Mouse (Mus musculus) neural tube, embryonic 14.5 days (tissue): Measurements from ENCODE around the gene Ntrk3. TPM values are rescaled to one million over a fixed set of nuclear protein-coding genes. Genes with fewer than 3 reads are reported as not detected.

Experiments used
- ATAC-seq: fragments of 200-750 bp; cut with Nextera tagmentation; 2 replicates; pipeline ENCODE4 v1.8.0; 2017; ENCODE audit warnings: low read depth, mild to moderate bottlenecking, moderate TSS enrichment, moderate library complexity
- H3K27ac ChIP-seq: fragments of 300-500 bp; sonication (generic); 2 replicates; pipeline ENCODE4 v1.5.1; 2014; ENCODE audit warnings: low read depth, mild to moderate bottlenecking, control low read depth, low read length, moderate library complexity, mixed read lengths
- H3K27me3 ChIP-seq: fragments of 300-500 bp; sonication (generic); 2 replicates; pipeline ENCODE4 v1.6.1; 2014; ENCODE audit warnings: low read length; ENCODE audit not compliant: control insufficient read depth, insufficient read depth
- H3K36me3 ChIP-seq: fragments of 300-500 bp; sonication (generic); 2 replicates; pipeline ENCODE4 v1.6.1; 2014; ENCODE audit warnings: low read length, mixed read lengths; ENCODE audit not compliant: control insufficient read depth, insufficient read depth
- H3K4me1 ChIP-seq: fragments of 300-500 bp; sonication (generic); 2 replicates; pipeline ENCODE4 v1.6.1; 2014; ENCODE audit warnings: low read length; ENCODE audit not compliant: control insufficient read depth, insufficient read depth
- H3K4me2 ChIP-seq: fragments of 300-500 bp; sonication (generic); 2 replicates; pipeline ENCODE4 v1.6.1; 2014; ENCODE audit warnings: mild to moderate bottlenecking, low read depth, low read length, control low read depth
- H3K4me3 ChIP-seq: fragments of 300-500 bp; sonication (generic); 2 replicates; pipeline ENCODE4 v1.5.1; 2014; ENCODE audit warnings: low read depth, low read length, control low read depth, mixed read lengths
- H3K9ac ChIP-seq: fragments of 300-500 bp; sonication (generic); replicated peaks from 2 replicates; pipeline ENCODE4 v1.6.1; 2014; ENCODE audit warnings: low read depth, mild to moderate bottlenecking, control low read depth, low read length, mixed read lengths
- H3K9me3 ChIP-seq: fragments of 300-500 bp; sonication (generic); 2 replicates; pipeline ENCODE4 v1.6.1; 2016; ENCODE audit warnings: low read length; ENCODE audit not compliant: control insufficient read depth
- WGBS: fragments of 180-500 bp; shearing (Covaris S2); extraction: QIAGEN DNeasy Blood & Tissue Kit; methylation state at CpG from one replicate; pipeline ENCODE4 v1.1.7; 2014; 5-methylcytosine and 5-hydroxymethylcytosine counted together
- polyA plus RNA-seq: library from polyadenylated mRNA; unstranded; fragments of >200 nt; fragmentation: Nextera tagmentation; extraction: Ambion mirVana; gene quantifications from 2 replicates; pipeline ENCODE4 v1.2.1, GENCODE M21; 2014

The Ntrk3 gene
- polyA plus RNA-seq, 1 experiment from 2014 or later, result 38.6 TPM

DNA sequence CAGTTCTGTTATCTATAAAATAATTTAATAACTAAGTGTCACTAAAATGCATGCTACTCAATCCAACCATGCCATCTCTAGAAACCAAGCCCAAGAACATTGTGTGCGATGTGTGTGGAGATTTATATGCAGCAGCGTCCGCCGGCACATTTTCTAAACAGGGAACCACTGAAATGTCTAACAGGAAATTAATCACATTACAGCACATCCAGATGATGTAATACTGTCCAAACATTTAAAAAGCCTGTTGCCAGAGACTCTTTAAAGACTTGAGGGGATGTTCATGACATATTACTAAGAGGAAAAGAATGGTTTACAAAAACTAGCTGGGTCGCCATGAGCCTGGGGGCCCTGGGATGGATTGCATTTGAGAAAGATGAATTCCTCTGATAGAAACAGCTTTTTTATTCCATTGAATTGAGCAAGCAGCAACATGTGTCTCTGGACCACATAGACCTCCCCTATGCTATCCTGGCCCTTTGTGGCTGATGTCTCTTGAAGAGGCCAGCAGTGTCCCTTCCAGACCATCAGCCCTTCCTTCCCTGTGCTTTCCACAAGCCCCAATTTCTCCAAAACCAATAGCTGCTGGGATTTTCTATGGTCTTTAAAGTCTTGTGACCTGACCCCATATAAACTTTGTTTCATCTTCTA is 331.0 kb downstream of the Ntrk3 start:
- no peak for ATAC-seq
- H3K27ac ChIP-seq, result no peak overlapping the region
- no peak overlapping the region for H3K9ac ChIP-seq
- H3K36me3 ChIP-seq, result no peaks in the 10 kb centered on the region
- H3K4me2 ChIP-seq, result no peak overlapping the region
- no peaks in the 10 kb centered on the region for H3K9me3 ChIP-seq
- H3K4me3 ChIP-seq, result no peak overlapping the region
- no peaks in the 10 kb centered on the region for H3K4me1 ChIP-seq
- 72% methylated on average over 5 of the region's 5 CpGs for WGBS
- H3K27me3 ChIP-seq, result no peaks in the 10 kb centered on the region

DNA sequence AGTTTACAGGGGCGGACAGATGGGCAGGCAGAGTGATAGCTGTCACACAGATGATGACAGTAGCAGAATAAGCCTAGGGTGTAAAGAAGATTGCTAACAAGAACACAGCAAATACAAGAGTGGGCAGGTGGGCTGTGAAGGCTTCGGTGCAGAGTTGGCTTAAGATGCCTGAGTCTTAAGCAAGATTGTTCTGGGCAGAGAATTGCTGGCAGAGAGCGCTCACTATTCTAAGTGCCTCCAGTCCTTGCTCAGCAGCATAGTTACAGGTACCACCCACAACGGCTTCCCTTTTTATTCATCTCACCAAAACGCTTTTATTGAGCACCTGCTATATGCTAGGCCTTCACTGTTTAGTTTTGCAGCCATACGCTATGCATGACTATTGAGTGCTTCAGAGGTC is 333.3 kb downstream of the Ntrk3 start:
- no peak overlapping the region for H3K27ac ChIP-seq
- H3K9ac ChIP-seq, result no peak overlapping the region
- no peaks in the 10 kb centered on the region for H3K27me3 ChIP-seq
- no peak for ATAC-seq
- H3K4me1 ChIP-seq, result no peaks in the 10 kb centered on the region
- WGBS, result 87% methylated on average over 6 of the region's 6 CpGs
- H3K4me3 ChIP-seq, result no peak overlapping the region
- no peak overlapping the region for H3K4me2 ChIP-seq
- no peaks in the 10 kb centered on the region for H3K36me3 ChIP-seq
- no peaks in the 10 kb centered on the region for H3K9me3 ChIP-seq

DNA sequence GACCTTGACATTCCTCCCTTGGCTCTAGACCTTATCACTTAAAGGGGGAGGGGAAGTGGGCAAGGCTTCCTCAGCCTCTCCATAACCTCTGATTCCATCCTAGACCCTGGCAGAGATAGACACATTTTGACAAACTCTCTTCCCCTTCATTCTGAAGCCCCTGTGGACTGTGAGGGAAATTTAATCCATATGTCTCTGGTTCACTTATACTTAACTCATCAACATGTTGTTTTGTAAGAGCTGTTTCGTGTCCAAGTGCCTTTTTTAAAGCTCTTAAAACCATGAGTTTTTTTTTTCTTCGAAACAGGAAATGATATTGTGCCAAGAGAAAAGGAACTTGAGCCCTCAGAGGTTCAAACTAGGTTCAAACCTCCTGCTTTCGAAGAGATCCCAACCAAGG is 335.3 kb downstream of the Ntrk3 start:
- H3K27me3 ChIP-seq, result no peaks in the 10 kb centered on the region
- no peak overlapping the region for H3K4me2 ChIP-seq
- H3K9ac ChIP-seq, result no peak overlapping the region
- H3K9me3 ChIP-seq, result no peaks in the 10 kb centered on the region
- H3K36me3 ChIP-seq, result no peaks in the 10 kb centered on the region
- 90% methylated on average over 3 of the region's 3 CpGs for WGBS
- no peaks in the 10 kb centered on the region for H3K4me1 ChIP-seq
- no peak overlapping the region for H3K27ac ChIP-seq
- no peak for ATAC-seq
- no peak overlapping the region for H3K4me3 ChIP-seq

DNA sequence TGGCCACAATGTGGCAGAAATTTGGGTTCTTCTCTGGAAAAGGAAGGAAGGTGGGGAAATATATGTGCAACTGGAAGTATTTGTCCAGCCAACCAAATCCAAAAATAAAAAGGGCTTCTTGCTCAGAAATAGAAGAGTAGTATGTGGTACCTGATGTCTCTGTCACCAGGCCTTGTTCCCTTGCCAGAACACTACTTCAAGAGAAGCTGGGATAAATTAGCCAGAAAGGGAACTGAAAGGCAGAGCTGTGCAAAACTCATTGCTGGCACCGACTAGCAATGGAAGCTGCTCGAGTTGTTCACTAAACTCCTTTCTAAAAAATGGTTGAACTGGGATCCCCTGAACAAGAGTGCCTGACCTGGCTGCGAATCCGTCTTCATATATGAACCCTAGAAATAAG is 337.6 kb downstream of the Ntrk3 start:
- Histone ChIP-seq H3K36me3 (no peaks in the 10 kb centered on the region), H3K27me3 (no peaks in the 10 kb centered on the region), H3K9ac (no peak overlapping the region), H3K9me3 (no peaks in the 10 kb centered on the region), H3K4me1 (no peaks in the 10 kb centered on the region), H3K4me2 (no peak overlapping the region), H3K27ac (no peak overlapping the region), H3K4me3 (no peak overlapping the region)
- 91% methylated on average over 4 of the region's 4 CpGs for whole genome bisulfite sequencing
- ATAC-seq, result no peak

DNA sequence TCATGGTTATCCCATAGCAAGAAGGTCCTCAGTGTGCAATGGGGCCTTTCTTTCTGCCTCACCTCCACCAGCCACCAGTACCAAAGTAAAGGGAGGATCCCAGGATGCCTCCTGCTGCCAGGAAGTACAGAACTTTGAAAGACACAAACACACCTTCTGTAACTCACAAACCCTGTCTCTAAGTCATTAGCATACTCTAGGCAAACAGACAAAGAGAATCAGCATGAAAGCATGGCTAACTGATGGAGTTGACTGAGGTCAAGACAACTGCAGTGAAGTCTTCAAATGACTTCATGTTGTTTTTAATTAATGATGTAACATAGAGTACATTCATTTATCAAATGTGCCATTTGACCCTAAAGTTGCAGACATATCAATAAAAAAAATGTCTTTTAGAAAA is 339.4 kb downstream of the Ntrk3 start:
- no peaks in the 10 kb centered on the region for H3K27me3 ChIP-seq
- H3K36me3 ChIP-seq, result no peaks in the 10 kb centered on the region
- no peak overlapping the region for H3K9ac ChIP-seq
- H3K27ac ChIP-seq, result no peak overlapping the region
- no peak for ATAC-seq
- no peak overlapping the region for H3K4me2 ChIP-seq
- no peaks in the 10 kb centered on the region for H3K9me3 ChIP-seq
- no peak overlapping the region for H3K4me3 ChIP-seq
- H3K4me1 ChIP-seq, result no peaks in the 10 kb centered on the region

DNA sequence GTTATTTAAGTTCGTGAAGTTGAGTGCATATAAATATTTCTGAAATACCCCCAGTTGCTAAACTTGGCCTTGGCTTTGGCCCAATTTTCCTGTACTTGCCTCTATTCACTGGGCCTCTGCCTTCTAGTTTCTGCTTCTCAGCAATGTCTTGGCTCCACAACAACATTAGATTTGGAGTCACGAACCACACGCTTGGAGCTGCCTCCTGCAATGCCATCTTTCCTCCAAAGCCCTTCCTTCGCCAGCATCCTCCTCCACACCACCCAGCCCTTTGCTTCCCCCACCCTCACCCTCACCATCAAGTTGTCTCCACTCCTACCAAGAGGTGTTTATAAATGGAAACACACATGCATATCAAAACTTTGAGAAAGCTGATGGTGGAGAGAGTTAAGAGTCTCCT is 340.6 kb downstream of the Ntrk3 start:
- no peak for ATAC-seq
- 88% methylated on average over 4 of the region's 4 CpGs for WGBS
- H3K9me3 ChIP-seq, result no peaks in the 10 kb centered on the region

DNA sequence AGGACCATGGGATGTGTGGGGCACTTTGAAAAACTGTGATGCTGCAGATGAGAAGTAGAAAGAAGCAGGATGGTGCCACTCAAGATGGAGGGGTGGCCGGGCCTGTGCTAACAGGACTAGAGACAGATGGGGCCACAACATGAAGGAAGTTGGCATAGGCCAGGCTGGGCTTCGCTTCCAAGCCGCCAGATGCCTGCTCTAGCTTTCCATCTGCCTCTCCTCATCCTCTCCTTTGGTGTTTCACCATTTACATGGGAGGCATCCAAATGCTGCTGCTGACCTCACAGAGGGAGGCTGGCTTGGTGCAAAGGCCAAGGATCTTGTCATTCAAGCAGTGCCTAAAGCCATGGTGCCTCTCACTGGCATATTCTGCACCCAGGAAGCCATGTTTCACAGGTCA is 347.8 kb downstream of the Ntrk3 start:
- WGBS, result 98% methylated on average over 3 of the region's 3 CpGs
- H3K4me1 ChIP-seq, result no peaks in the 10 kb centered on the region
- ATAC-seq, result no peak

More for the DNA sequence above, 340.6 kb downstream of the Ntrk3 start:
- Histone ChIP-seq H3K27ac (no peak overlapping the region), H3K27me3 (no peaks in the 10 kb centered on the region), H3K36me3 (no peaks in the 10 kb centered on the region), H3K4me2 (no peak overlapping the region), H3K9ac (no peak overlapping the region), H3K4me3 (no peak overlapping the region), H3K4me1 (no peaks in the 10 kb centered on the region)

DNA sequence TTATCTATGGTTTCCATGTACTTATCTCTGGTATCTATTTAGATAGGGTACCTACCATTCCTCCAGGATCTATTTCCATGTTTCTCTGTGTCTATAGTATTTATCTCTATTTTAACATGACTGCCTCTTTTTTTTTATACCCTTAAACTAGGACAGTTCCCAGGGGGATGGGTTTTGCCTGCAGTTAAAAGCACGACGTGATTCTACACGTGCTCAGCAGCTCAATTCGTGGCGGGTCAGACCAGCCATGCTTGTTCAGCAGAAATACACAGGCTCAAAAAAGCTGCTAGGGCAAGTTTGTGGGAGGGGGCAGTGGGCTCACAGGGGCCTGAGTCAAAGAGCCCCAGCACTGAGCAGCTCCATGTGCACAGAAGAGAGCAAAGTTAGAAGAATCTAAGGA is 349.7 kb downstream of the Ntrk3 start:
- Histone ChIP-seq H3K4me1 (no peaks in the 10 kb centered on the region), H3K27ac (no peak overlapping the region), H3K27me3 (no peaks in the 10 kb centered on the region), H3K4me2 (no peak overlapping the region), H3K36me3 (no peaks in the 10 kb centered on the region), H3K4me3 (no peak overlapping the region), H3K9ac (no peak overlapping the region), H3K9me3 (no peaks in the 10 kb centered on the region)
- 67% methylated on average over 5 of the region's 5 CpGs for WGBS
- no peak for ATAC-seq

More for the DNA sequence above, 347.8 kb downstream of the Ntrk3 start:
- no peaks in the 10 kb centered on the region for H3K36me3 ChIP-seq
- no peaks in the 10 kb centered on the region for H3K9me3 ChIP-seq
- no peak overlapping the region for H3K27ac ChIP-seq
- H3K9ac ChIP-seq, result no peak overlapping the region
- H3K4me2 ChIP-seq, result no peak overlapping the region
- no peak overlapping the region for H3K4me3 ChIP-seq
- no peaks in the 10 kb centered on the region for H3K27me3 ChIP-seq

DNA sequence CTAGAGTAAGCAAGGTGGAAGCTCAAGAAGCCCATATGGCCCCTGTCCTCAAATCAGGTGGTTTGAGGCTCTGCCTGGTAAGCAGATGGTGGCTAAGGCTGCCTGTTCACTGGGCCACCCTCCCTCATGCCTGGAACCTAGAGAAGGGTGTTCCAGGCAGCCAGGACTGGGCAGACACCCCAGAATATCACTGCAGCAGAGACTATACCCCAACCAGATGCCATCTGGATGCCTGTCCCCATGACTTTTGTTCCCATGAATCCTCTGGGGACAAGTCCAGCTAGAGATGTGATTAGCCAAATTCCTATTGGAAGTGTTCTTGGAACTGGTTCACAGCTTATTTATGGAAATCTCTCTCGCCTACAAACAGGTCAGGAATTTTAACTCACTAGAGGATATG is 351.8 kb downstream of the Ntrk3 start:
- Histone ChIP-seq H3K4me3 (no peak overlapping the region), H3K27me3 (no peaks in the 10 kb centered on the region), H3K36me3 (no peaks in the 10 kb centered on the region), H3K27ac (no peak overlapping the region), H3K4me1 (no peaks in the 10 kb centered on the region), H3K9me3 (no peaks in the 10 kb centered on the region), H3K4me2 (no peak overlapping the region), H3K9ac (no peak overlapping the region)
- 81% methylated on average over 1 of the region's 1 CpGs for WGBS
- ATAC-seq, result no peak
